In the genomic region with DNA sequence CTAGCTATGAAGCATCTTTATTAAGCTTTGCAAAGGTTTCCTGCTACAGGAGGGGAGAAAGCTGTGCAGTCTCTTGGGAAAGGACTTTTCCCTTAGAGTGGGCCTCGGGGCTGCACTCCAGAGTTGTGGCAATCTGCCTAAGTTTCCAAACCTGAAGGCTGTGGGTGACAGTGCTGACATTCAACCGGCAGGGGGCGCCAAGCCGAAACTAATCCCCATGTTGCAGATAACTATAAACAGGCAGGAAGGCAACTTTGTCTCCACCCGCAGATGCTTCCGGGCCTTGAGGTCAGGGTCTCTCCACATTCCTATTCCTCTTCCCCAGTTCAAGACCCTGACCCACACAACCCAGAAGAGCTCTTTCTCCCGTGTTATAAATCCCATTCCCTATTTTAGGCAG, we compare ENCODE assay signal across 10 mouse cellular contexts.
DNase-seq lines count a peak whose midpoint lies in the region; ATAC-seq lines count a peak whose summit lies in the region.
"Had no signal": no experiment of that assay in that cellular context is flagged by ENCODE, and none has a peak within 500 bp of the region (broad histone marks: within the 10 kb centered on the region; RNA-seq: fewer than 3 reads in every experiment).

No protein-coding gene starts in this region.

- H3K27me3 ChIP-seq in hindbrain, embryonic 11.5 days (ENCODE audit: control insufficient read depth, insufficient read depth, low read length): no peaks in the 10 kb centered on the region
- no peaks in the 10 kb centered on the region for H3K27me3 ChIP-seq in hindbrain, embryonic 13.5 days
- H3K27me3 ChIP-seq: liver, embryonic 15.5 days had no signal

- H3K27ac ChIP-seq in hindbrain, embryonic 11.5 days (ENCODE audit: low read depth, low read length): no peak overlapping the region
- no peak overlapping the region for H3K27ac ChIP-seq in hindbrain, embryonic 13.5 days
- H3K27ac ChIP-seq: liver, embryonic 15.5 days had no signal

- no peak for ATAC-seq in hindbrain, embryonic 11.5 days (ENCODE audit: low FRiP score)
- ATAC-seq in hindbrain, embryonic 13.5 days (ENCODE audit: low FRiP score): no peak

- H3K4me3 ChIP-seq in hindbrain, embryonic 11.5 days (ENCODE audit: low read depth, low read length): no peak overlapping the region
- H3K4me3 ChIP-seq in hindbrain, embryonic 13.5 days: no peak overlapping the region
- H3K4me3 ChIP-seq: erythroblast, embryonic 14.5 days; liver, embryonic 15.5 days had no signal

- H3K4me1 ChIP-seq in hindbrain, embryonic 11.5 days (replicated peaks; ENCODE audit: control insufficient read depth, insufficient read depth, low read length): no peaks in the 10 kb centered on the region
- no peaks in the 10 kb centered on the region for H3K4me1 ChIP-seq in hindbrain, embryonic 13.5 days (replicated peaks)
- H3K4me1 ChIP-seq: liver, embryonic 15.5 days had no signal

- H3K9ac ChIP-seq in hindbrain, embryonic 11.5 days (ENCODE audit: low read depth, low read length): no peak overlapping the region
- H3K9ac ChIP-seq in hindbrain, embryonic 13.5 days: no peak overlapping the region
- H3K9ac ChIP-seq: liver, embryonic 15.5 days had no signal

- no peaks in the 10 kb centered on the region for H3K36me3 ChIP-seq in hindbrain, embryonic 11.5 days (ENCODE audit: control insufficient read depth, insufficient read depth, low read length)
- H3K36me3 ChIP-seq in hindbrain, embryonic 13.5 days: peaks cover 43% of the 10 kb centered on the region
- H3K36me3 ChIP-seq: liver, embryonic 15.5 days had no signal

- no peak overlapping the region for H3K4me2 ChIP-seq in hindbrain, embryonic 11.5 days (replicated peaks; ENCODE audit: low read depth, low read length)
- no peak overlapping the region for H3K4me2 ChIP-seq in hindbrain, embryonic 13.5 days
- H3K4me2 ChIP-seq: liver, embryonic 15.5 days had no signal

- DNase-seq in hindbrain, embryonic 11.5 days (ENCODE audit: low spot score): peak; percentile 75
- peak; percentile 32 to 48 for DNase-seq in CD8-positive naive resting alpha-beta T cell, adult 2 months (ENCODE audit: low read depth in 2 of 2, low spot score in 2 of 2)
- peak; percentile 72 for DNase-seq in adrenal gland, postnatal 14 days
- peak; percentile 16 for DNase-seq in embryo, embryonic 11.5 days (ENCODE audit: low read depth, low spot score)
- peak; percentile 45 to 79 for DNase-seq in layer of hippocampus, postnatal 25 days (ENCODE audit: extremely low spot score in 1 of 2, low spot score in 1 of 2)
- peak; percentile 51 for DNase-seq in mesoderm, embryonic 11.5 days (ENCODE audit: low read depth, low spot score)
- peak; percentile 74 for DNase-seq in thymus, postnatal 14 days

- 57% methylated on average over 7 of the region's 7 CpGs for WGBS in hindbrain, embryonic 11.5 days
- WGBS in hindbrain, embryonic 13.5 days: 48% methylated on average over 7 of the region's 7 CpGs

- no peaks in the 10 kb centered on the region for H3K9me3 ChIP-seq in hindbrain, embryonic 11.5 days (ENCODE audit: control insufficient read depth, low read length)
- no peaks in the 10 kb centered on the region for H3K9me3 ChIP-seq in hindbrain, embryonic 13.5 days
- H3K9me3 ChIP-seq: liver, embryonic 15.5 days had no signal

Comparison
In these comparisons a context has a peak if more than half of its experiments do, and no peak if none do; other contexts are left out.
1. DNase-seq: peak in every context shown above with its lines; median percentile 75 in hindbrain, embryonic 11.5 days; 74 in thymus, postnatal 14 days; 72 in adrenal gland, postnatal 14 days; 62 in layer of hippocampus, postnatal 25 days; 51 in mesoderm, embryonic 11.5 days; 40 in CD8-positive naive resting alpha-beta T cell, adult 2 months; 16 in embryo, embryonic 11.5 days.